Comparison of ENCODE assay signal across 8 mouse cellular contexts in the genomic region with DNA sequence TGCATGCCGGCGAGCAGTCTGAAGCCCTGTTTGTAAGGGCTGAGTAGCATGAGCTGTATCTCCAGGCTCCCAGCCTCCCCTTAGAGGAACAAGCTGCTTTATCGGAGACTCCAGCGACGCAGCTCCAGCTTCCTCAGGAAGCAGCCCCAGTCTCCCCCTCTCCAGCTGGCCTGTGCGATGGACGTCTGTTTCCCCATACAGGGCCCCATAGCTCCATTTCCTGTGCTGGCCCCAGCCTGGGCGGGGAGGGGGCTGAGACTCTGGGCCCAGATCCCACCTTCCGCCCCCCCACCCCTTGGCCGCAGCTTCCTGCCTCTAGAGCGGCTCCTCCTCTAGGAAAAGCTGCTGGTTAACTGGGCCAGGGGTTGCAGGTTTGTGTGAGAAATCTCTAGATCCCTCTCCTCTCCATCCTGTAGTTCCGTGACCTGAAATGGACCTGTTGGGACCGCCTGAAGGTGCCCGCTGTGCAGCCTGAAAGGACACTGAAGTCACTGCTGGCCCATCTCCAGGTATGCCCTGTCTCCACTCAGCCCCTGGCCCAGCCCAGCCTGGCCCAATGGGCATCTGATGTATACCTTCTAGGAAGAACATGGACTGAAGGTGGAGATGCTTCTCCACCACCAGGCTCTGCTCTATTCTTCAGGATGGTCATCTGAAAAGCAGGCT. TPM values are rescaled to one million over a fixed set of nuclear protein-coding genes. Genes with fewer than 3 reads are reported as not detected.
DNase-seq lines count a peak whose midpoint lies in the region; ATAC-seq and TF ChIP-seq lines count a peak whose summit lies in the region.

TSS of gene Gm20661 (plus strand) at position 378 of the 666 bp plus-strand sequence.

- H3K27me3 ChIP-seq in heart, embryonic 16.5 days (ENCODE audit: control insufficient read depth, insufficient read depth, low read length), result no peaks in the 10 kb centered on the region
- no peaks in the 10 kb centered on the region for H3K27me3 ChIP-seq in lung, postnatal 0 days (replicated peaks; ENCODE audit: insufficient read depth, low read length)

- TF ChIP-seq EP300 in lung, postnatal 0 days (IDR thresholded peaks at IDR 0.05), result peak; percentile 91

- peak within 1 kb of the TSS; percentile 83 for H3K4me3 ChIP-seq in heart, embryonic 16.5 days (ENCODE audit: low read length)
- peak within 1 kb of the TSS; percentile 59 for H3K4me3 ChIP-seq in lung, postnatal 0 days (ENCODE audit: low read depth, low read length)

- TF ChIP-seq CTCF in lung, postnatal 0 days (IDR thresholded peaks at IDR 0.05), result no peak

- peak; percentile 56 for ATAC-seq in erythroblast, adult 5-6 weeks (replicated peaks; ENCODE audit: low FRiP score, poor library complexity, severe bottlenecking)
- peak; percentile 76 for ATAC-seq in heart, embryonic 16.5 days (replicated peaks; ENCODE audit: extremely low read depth, insufficient read depth, low FRiP score)
- peak; percentile 77 for ATAC-seq in lung, postnatal 0 days

- peaks cover 5% of the 10 kb centered on the region; the same call in 1 of the 2 replicates for H3K36me3 ChIP-seq in heart, embryonic 16.5 days (ENCODE audit: control insufficient read depth, insufficient read depth)
- 0 out of 2 replicates have a peak, but pooled peaks cover 14% of the 10 kb centered on the region for H3K36me3 ChIP-seq in lung, postnatal 0 days (ENCODE audit: insufficient read depth, low read length)

- WGBS in heart, embryonic 16.5 days, result 8% methylated on average over 14 of the region's 14 CpGs
- WGBS in lung, postnatal 0 days, result 16% methylated on average over 14 of the region's 14 CpGs

- peak; percentile 60 for DNase-seq in 3T3-L1 (ENCODE audit: low read depth, low spot score)
- peak; percentile 72 for DNase-seq in adipocyte (ENCODE audit: low spot score)
- peak; percentile 78 to 90 for DNase-seq in kidney, postnatal 25 days
- DNase-seq in lung, postnatal 0 days (ENCODE audit: low spot score), result peak; percentile 94
- peak; percentile 76 for DNase-seq in retina, postnatal 1 day
- no peak for DNase-seq in cerebellum, postnatal 4 days (ENCODE audit: low spot score in 2 of 2)

- H3K4me2 ChIP-seq in heart, embryonic 16.5 days (ENCODE audit: low read depth, low read length), result peak within 1 kb of the TSS; percentile 88
- H3K4me2 ChIP-seq in lung, postnatal 0 days (replicated peaks; ENCODE audit: low read depth, low read length), result peak within 1 kb of the TSS; percentile 70

- H3K4me1 ChIP-seq in heart, embryonic 16.5 days (ENCODE audit: control insufficient read depth, insufficient read depth, low read length), result peaks cover 49% of the 10 kb centered on the region
- peaks cover 11% of the 10 kb centered on the region; the same call in 1 of the 2 replicates for H3K4me1 ChIP-seq in lung, postnatal 0 days (ENCODE audit: insufficient read depth, low read depth, low read length)

- no peaks in the 10 kb centered on the region for H3K9me3 ChIP-seq in heart, embryonic 16.5 days (replicated peaks; ENCODE audit: control insufficient read depth, low read length)
- H3K9me3 ChIP-seq in lung, postnatal 0 days (ENCODE audit: low read length), result no peaks in the 10 kb centered on the region

- peak within 1 kb of the TSS; percentile 81 for H3K9ac ChIP-seq in heart, embryonic 16.5 days (ENCODE audit: low read length)
- peak within 1 kb of the TSS; percentile 44 for H3K9ac ChIP-seq in lung, postnatal 0 days (replicated peaks; ENCODE audit: low read depth)

- peak within 1 kb of the TSS; percentile 99 for H3K27ac ChIP-seq in heart, embryonic 16.5 days (ENCODE audit: low read length)
- H3K27ac ChIP-seq in lung, postnatal 0 days (ENCODE audit: low read length), result peak within 1 kb of the TSS; percentile 92

RNA-seq across cellular contexts. Expression of gene Gm20661, which starts in this region (rescaled TPM):
- 0.96 and 4.4 TPM in 2 replicates for total RNA-seq in erythroblast, adult 5-6 weeks (2015; ENCODE audit: low replicate concordance)
- total RNA-seq in erythroblast, adult 5-6 weeks (2017; ENCODE audit: low replicate concordance), result 5.3 and 12.9 TPM in 2 replicates
- 2.6 and 3.0 TPM in 2 replicates for polyA plus RNA-seq in heart, embryonic 16.5 days (2015; fragmentation: Nextera tagmentation; extraction: Ambion mirVana)
- 1.8 and 3.6 TPM in 2 replicates for polyA plus RNA-seq in lung, postnatal 0 days (2015; fragmentation: Nextera tagmentation; extraction: Ambion mirVana)

Comparison
In these comparisons a context has a peak if more than half of its experiments do, and no peak if none do; other contexts are left out.
1. DNase-seq: peak in 3T3-L1 (single experiment), adipocyte (single experiment), kidney, postnatal 25 days (2 of 2), lung, postnatal 0 days (single experiment) and retina, postnatal 1 day (single experiment); none in cerebellum, postnatal 4 days (0 of 2).
2. Peak in every context shown above with its lines, with median percentiles within 50 percentile points of each other: ATAC-seq.